Mouse (Mus musculus) neutrophil, adult 59 days (primary cell): ENCODE measurements around the gene Sdccag8. TPM values are rescaled to one million over a fixed set of nuclear protein-coding genes. Genes with fewer than 3 reads are reported as not detected.

Source experiments
- total RNA-seq, 2 experiments: library from RNA; stranded (reverse); gene quantifications; 1 replicate in 1 of 2; 2 replicates in 1 of 2; pipeline ENCODE4 v1.2.4; 2023

Sdccag8 gene
- total RNA-seq: 10 to 100 TPM; 17.0 to 18.4 TPM

DNA sequence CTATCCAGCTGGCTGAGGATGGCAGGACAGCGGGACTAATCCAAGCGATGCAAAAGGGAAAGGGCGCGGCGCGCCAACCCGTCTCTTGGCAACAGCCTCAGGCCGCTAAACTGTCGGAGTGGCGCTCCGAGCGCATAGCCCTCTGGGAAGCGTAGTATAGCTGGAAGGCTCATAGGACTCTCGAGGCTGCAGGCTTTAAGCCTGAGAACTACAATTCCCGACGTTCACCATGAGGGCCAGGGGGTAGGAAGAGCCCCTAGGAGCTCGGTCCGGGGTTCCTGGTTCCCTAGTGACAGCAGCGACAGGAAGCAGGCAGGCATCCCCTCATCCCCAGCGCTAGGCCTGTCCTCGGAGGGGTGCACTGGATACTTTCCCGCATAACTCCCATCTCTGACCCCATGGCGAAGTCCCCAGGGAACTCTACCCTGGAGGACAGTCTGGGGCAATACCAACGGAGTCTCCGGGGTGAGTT lies at the start of gene Sdccag8:
Gene Sdccag8 (plus strand): TSS at position 70 of the 472 bp plus-strand sequence.

DNA sequence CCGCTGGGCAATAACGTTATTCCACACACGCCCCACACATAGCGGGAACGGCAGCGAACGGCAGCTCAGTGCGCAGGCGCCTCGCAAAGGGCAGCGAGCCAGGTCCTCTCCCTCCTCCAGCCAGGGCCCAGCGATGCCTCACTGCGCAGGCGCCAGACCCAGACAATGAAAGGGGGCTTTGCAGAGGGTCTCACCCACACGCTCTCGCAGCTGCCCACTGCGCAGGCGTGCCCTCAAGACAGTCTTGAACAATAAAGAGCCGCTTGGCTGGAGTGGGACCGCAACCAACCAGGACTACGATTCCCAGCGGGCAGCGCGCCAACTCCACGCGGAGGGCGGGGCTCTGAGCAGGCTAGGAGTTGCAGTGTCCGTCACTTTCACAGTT lies 432 bp upstream of the Sdccag8 start, which contains the start of gene Cep170:
Gene Cep170 (minus strand): TSS at position 32 of the 385 bp plus-strand sequence.

Other genes starting within 250 kb of the Sdccag8 start
- 10 to 100 TPM; 54.1 to 57.3 TPM for gene Cep170, start 593 bp upstream of the Sdccag8 start, total RNA-seq